Mouse (Mus musculus) urinary bladder, adult 18-20 months (tissue): ENCODE measurements around the gene Fermt1.

Source experiments
- DNase-seq, 2 experiments: peaks; one replicate each; pipeline ENCODE4 v3.0.0; 2022; ENCODE audit warnings: low spot score in 2 of 2, mixed read lengths in 2 of 2

The Fermt1 gene

GRCm38 (mm10) chr2:132861456-132861855, 84.2 kb downstream of the Fermt1 start:
- DNase-seq: no peak

GRCm38 (mm10) chr2:132860435-132860834, 85.3 kb downstream of the Fermt1 start:
- no peak for DNase-seq

GRCm38 (mm10) chr2:132856333-132856732, 89.4 kb downstream of the Fermt1 start:
- no peak for DNase-seq
